Mouse (Mus musculus) T-helper 1 cell (primary cell): Measurements from ENCODE around the gene Zfp775.

ENCODE experiments used
- in situ Hi-C: fragments of 300-600 bp; cut with MboI, MseI; formaldehyde crosslinking; loops from one replicate; pipeline ENCODE4 v1.15.1; 2025; ENCODE audit warnings: high pct_unique_total_duplicates

Gene Zfp775

DNA sequence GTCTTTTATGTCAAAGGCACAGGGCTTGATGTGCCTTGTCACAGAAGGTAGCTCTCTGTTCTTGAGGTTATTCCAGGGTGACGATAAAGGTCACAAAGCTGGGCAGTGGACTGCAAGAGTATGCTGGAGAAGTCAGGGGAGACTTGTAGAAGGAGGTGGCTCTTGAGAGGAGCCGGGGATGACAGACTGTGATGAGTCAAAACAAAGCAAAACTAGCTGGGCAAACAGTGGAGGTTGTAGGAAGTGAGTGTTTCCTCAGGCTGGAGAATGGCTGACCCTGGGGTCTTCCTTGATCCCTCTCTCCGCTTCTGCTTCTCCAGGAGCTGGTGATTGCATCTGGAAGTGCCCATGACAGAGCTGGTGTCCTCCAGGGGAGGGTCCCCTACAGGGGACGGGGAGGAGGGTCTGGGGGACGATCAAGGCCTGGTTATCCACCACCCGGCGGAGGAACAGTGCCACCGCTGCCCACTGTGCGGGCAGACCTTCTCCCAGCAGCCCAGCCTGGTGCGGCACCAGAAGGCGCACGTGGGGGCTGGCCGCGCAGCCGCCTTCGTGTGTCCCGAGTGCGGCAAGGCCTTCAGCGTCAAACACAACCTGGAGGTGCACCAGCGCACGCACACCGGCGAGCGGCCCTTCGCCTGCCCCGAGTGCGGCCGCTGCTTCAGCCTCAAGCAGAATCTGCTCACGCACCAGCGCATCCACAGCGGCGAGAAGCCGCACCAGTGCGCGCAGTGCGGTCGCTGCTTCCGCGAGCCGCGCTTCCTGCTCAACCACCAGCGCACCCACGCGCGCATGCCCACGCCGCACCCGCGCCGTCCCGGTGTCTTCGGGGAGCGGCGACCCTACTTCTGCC, 27.2 kb downstream of the Zfp775 start:
- in situ Hi-C loops: no loop called here

DNA sequence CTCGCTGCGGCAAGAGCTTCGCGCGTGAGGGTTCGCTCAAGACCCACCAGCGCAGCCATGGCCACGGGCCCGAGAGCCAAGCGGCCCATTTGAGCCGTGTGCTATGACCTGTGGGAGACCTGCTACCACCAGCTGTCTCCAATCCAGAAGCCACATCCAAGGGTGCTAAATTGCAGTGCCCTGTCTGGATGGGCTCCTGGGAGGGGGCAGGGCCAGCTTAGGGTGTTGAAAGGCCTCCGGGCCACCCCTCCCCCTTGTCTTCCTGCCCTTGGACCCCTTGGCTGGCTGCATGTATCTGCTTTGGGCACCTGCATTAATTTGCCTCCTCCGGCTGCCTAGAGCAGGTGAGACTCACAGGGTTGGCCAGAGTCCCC, 27.8 kb downstream of the Zfp775 start:
- in situ Hi-C loops: loop anchor here (10.0 kb wide), 1 partner anchor 455 kb away; no protein-coding TSS in a partner anchor

DNA sequence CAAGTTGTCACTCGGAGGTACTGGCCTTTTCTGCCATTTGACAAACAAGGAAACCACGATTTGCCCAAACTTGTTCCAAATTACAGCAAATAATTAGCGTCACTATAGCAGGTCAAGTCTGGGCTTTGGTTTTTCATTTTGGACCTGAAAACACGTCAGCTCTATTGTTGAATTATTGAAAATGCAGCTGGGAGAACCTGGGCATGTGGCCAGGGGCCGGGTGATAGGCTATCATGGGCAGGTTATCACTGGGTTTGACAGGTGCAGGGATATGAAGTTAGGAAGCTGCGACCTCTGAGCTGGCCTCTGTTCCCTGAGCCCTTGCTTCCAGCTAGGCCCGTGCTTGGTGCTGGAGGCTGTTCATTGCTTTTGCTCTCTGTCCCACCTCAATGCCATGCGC, 29.0 kb downstream of the Zfp775 start:
- in situ Hi-C loops: loop anchor here (10.0 kb wide), 1 partner anchor 456 kb away; no protein-coding TSS in a partner anchor

DNA sequence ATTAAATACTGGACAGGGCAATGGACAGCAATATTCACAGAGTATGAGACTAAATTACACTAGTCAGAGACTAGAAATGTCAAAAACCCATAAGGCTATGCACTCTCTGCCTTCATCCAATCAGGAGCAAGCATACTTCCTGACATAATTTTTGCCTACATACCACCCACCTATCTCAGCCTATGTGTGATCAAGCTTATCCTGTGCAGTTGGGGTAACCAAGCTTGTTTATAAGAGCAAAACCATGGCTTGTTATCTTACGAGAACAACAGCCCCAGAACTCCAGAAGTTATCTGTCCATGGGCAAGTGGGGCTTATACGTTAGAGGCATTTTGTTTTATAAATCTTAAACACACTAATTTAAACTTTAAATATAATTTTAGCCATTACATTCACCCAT, 33.2 kb downstream of the Zfp775 start:
- in situ Hi-C loops: loop anchor here (10.0 kb wide), 1 partner anchor 460 kb away; no protein-coding TSS in a partner anchor

DNA sequence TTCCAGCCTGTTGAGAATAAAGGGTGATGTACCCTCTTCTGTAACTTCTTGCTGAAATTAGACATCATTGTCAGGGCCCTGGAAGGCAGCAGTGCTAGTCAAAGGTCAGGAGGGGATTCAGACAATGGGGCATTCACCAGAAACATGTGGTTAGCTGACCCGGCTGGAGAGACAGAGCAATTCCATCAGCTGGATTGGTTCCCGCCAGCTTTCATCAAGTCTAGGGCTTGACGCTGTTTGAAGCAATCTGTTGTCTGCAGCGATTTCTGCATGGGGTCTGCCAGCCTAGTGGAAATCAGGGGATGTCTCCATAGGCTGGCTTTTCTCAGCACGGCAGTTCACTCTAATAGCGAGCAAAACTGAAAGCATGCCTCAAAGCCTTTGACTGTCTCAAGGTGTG, 34.7 kb downstream of the Zfp775 start:
- in situ Hi-C loops: loop anchor here (10.0 kb wide), 1 partner anchor 462 kb away; no protein-coding TSS in a partner anchor

DNA sequence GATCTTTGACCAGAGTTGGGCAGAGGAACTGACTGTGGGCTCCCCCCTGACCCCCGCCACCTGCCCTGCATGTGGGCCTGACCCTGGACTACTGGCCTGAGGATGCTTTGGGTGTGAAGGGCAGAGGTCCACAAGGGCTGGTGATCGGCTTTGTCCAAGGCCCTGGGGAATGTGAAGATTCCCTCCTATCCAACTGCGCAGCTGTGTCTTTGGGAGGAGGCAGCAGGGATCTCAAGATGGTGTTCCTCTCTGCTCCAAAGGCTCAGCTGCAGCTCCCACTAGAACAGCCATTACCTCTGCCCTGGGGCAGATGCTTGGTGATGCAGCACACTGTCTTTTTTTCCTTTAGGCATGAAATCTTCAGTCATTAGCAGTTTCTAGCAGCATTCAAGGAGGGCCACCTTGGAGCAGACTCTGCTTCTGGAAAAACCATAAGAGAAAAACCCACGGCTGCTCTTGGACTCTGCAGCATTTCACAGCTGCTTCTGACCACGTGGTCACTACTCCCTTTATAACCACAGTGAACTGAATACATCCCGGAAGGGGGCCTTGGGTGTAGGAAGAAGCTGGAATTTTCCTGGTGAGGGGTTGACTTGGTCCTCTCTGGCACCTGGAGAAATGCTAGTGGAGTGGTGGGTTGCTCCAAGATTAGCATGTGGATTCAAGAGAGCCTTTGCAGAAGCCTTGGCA, 36.1 kb downstream of the Zfp775 start:
- in situ Hi-C loops: loop anchor here (10.0 kb wide), 1 partner anchor 463 kb away; no protein-coding TSS in a partner anchor

DNA sequence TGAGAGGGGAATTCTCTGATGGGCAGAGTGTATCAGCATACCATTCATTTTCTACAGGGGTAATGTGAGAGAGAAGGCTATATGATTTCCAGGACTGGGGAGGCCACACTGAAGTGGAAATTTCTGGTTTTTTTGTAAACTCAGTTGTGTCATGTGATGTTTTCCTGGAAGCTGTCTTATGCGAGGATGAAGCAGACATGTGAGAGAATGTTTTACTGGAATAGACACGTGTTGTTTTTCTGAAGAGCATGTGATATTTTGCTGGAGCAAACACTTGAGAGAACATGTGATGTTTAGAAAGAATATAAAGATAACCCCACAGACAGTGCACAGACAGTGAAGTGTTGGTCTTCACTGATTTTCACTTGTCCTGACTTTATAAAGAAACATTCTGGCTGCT, 36.7 kb downstream of the Zfp775 start:
- in situ Hi-C loops: loop anchor here (10.0 kb wide), 1 partner anchor 464 kb away; no protein-coding TSS in a partner anchor

DNA sequence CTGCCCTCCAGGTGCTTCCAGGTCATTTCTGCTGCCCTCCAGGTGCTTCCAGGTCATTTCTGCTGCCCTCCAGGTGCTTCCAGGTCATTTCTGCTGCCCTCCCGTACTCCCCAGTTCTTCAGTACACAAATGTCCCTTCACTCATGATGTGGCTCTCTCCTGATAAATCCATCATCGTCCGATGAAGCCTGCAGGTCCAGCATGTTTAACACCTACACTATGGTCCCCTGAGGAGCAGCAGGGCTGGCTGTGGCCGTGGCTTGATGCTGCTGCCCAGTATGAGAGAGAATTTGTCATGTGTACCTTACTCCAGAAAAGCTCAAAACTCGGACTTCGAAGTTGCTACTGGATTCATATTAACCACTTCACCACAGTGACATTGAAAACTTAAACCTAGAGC, 39.5 kb downstream of the Zfp775 start:
- in situ Hi-C loops: no loop called here

DNA sequence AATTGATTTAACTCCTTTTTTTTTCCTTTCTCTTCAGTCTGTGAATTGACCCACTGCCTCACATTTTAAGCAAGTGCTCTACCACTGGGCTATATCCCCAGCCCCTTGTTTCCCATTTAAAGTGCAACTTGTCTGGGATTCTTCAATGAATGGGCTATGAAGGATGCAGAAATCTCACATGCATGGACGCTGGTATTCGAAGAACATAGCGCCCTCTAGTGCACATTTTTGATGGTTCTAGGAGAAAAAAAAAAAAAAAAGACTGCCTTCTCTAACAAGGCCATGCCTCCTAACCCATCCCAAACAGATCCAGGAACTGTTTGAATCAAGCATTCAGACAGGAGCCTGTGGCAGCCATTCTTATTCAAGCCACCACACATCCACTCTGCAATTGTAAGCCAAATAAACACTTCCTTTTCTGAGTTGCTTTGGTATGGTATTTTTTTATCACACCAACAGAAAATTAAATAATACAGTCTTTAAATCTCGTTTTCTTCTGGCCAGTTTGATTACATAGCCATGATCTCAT, 41.0 kb downstream of the Zfp775 start:
- in situ Hi-C loops: no loop called here

DNA sequence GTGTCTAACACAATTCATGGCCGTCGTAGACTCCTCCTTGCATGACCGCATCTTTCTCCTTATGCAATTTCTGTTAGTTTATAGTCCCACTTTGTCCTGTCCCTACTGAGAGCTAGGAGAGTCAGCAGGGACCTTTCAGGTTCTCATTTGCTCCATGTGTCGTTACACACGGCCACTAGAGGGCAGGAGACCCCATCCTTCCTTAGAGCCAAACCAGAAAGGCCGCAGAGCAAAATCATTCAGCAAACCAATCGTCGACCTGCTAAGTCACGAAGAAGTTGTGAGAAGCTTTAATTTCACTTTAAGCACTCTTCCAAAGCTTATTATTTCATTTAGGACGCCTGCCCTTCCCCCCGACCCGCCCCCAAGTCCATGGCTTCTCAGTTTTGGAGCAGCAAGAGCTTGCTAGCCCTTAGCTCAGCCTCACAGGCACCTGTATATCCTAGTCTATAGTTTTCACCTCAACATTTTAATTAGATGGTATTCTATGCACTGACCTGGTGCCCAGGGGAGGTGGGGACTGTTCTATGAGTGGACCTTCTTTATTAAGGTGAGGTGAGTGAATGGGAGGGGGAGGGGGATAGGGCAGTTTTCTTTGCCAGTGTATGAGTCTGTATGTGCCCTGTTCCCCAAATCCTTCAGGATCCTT, 43.9 kb downstream of the Zfp775 start:
- in situ Hi-C loops: loop anchor here (5.0 kb wide), 2 partner anchors 97 to 127 kb away; partner anchors contain the start of gene Gimap3

DNA sequence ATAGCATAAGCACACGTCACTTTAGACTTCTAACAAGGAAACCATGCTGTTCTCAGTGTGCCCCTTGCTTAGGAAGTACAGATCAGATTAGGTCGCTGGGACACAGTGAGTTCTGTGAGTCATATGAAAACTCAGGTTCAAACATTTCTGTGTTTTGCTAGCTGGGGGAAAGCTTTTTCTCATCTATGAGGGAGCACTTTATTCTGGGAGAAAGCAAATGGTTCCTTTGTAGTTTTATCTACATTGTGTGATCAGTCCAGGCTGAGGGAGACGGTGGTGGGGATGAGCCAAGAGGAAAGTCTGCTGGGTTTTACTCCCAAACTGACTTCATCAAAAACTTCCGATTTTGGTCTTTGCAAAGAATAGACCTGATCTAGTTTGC, 44.4 kb downstream of the Zfp775 start:
- in situ Hi-C loops: loop anchor here (5.0 kb wide), 2 partner anchors 96 to 126 kb away; partner anchors contain the start of gene Gimap3

DNA sequence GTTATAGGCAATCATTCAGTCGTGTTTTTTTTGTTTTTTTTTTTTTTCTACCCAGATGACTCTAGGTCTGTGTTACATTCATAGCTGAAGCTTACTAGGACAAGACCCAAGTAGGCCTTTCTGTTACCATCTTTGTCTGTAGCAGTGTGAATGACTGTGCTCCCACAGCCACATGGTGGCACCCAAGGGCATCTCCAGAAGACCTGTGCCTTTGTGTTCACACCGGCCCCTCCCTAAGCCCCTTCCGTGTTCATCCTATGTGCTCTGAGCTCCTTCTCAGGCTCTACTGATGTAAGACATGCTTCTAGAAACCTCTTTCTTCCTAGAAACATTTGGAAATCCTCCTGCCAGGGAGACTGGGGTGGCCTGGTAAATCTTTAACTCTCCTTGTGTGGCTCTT, 45.1 kb downstream of the Zfp775 start, which contains the start of gene Gimap8:
Gimap8 (plus strand) TSS at position 240 of the 400 bp plus-strand sequence.
- in situ Hi-C loops: loop anchor here (5.0 kb wide), 2 partner anchors 95 to 125 kb away; partner anchors contain the start of gene Gimap3

DNA sequence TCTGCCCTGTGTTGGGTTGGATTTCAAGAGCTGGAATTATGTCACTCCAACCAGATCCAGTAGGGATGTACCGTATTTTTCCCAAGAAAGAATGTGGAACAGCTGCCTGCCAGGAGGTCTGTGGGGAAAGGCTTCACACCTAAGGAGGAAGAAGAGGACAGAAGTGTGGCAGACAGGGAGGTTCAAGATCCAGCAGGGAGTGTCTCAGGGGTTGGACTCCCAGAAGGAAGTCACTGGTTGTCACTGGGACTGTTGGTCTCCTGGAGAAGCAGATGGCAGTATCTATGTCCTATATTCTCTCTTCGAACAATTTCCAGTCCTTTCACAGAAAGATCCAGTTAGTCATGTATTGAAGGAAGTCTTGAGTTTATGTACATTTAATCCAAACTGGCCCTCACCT, 45.7 kb downstream of the Zfp775 start:
- in situ Hi-C loops: loop anchor here (5.0 kb wide), 2 partner anchors 95 to 125 kb away; partner anchors contain the start of gene Gimap3

DNA sequence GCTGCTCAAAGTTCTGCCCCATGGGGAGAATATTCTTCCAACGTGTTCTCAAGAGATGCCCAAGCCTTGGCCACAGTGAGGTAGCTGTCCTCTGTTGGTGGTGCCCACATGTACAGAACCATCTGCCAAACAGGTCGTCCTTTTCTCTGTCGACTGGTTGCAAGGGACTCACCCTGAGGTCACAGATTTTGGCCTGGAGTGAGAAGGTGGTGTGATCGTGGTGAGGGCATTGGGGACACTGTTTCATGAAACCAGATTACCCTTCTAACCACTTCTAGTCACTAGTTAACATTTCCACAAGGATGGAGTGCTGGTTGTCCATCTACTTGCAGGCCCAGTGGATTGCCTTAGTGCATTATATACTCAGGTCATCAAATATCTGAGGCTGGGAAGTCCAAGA, 46.9 kb downstream of the Zfp775 start:
- in situ Hi-C loops: loop anchor here (5.0 kb wide), 2 partner anchors 94 to 124 kb away; partner anchors contain the start of gene Gimap3

DNA sequence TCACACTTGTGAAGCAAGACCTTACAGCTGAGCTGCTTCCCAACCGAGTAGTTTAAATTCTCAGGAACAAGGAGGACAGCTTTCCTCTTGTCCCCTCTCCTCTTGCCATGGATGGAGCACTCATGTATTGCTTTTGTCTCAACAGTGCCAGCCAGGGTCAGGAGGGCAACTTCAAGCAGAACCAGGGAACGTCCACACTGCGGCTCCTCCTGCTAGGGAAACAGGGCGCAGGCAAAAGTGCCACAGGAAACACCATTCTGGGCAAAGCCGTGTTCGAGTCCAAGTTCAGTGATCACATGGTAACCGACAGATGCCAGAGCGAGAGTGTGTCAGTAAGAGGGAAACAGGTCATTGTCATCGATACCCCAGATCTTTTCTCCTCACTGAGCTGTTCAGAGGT, 48.2 kb downstream of the Zfp775 start:
- in situ Hi-C loops: no loop called here

DNA sequence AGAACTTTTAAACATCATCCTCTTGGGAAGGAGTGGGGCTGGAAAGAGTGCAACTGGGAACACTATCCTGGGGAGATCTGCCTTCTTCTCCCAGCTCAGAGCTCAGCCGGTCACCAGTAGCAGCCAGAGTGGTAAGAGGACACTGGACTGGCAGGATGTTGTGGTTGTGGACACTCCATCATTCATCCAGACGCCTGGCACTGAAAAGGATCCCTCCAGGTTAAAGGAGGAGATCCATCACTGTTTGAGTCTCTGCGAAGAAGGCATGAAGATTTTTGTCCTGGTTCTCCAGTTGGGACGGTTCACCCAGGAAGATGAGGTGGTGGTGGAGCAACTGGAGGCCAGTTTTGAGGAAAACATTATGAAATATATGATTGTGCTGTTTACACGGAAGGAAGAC, 56.9 kb downstream of the Zfp775 start:
- in situ Hi-C loops: no loop called here

DNA sequence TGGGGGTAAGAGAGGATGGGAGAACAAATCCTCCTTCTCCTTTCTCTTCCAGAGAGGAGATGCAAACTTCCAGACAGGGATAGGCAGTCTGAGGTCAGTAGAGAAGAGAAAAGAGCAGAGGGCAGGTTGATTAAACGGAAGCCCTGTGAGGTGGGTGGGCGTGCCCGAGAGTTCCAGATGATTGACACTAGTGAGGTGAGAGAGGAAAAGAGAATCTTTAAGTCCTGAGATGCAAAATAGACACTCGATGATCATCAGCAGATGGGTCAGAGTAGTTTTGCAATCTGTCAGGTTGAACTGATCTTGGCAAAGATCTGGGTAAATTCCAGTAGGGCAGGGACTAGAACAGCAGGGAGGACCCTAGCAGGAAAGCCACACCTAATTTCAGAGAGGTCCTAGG, 62.9 kb downstream of the Zfp775 start:
- in situ Hi-C loops: no loop called here

DNA sequence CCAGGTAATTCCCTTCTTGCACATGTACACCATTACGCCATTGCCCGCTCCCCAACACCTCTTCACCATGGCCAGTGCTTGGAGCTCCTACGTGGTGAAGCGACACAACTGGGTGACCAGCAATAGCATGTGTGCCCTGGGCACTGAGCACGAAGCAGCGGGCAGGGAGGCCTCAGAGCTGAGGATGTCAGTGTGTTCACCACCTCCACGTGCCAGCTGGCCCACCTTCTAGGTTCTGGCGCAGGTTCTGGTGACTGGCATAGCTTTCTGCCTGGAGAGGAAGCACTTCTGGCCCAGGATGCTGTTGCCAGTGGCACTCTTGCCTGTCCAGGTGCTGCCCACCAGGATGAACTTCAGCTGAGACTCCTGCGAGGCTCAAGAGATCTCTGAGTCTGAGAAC, 63.6 kb downstream of the Zfp775 start:
- in situ Hi-C loops: no loop called here

DNA sequence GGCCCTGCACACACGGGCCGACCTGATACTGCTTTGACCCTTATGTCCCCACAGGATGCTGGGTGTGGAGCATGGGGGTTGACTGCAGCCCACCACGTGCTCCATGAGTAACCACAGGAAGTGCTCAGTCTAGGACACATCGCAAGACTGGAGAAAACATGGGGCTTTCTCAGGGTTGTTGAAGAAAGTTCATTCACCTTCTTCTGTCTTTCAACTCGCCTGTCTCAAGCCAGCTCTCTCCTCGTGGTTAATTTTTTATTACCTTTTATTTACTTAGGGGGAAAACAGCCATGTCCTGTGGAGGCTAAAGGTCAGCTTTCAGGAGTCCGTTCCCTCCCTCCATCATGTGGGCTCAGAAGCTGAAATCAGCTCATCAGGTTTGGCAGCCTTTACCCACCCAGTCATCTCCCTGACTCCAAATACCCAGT, 64.3 kb downstream of the Zfp775 start:
- in situ Hi-C loops: no loop called here

DNA sequence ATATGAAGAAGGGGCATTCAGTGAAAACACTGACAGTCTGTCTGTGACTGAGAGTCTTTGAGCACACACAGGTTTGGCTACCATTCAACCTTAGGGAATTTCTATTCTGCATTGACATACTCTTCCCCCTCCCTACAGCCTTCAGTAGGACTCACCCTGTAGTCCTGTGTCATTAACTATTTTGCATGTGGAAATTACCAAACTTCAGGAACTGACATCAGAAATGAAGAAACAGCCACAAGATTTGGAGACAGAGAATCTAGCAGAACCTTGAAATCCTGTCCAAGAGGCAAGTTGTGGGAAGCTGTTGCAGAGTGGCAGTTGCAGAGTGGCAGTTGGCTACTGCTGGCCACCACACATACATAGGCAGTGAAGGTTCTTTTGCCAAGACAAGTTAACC, 66.2 kb downstream of the Zfp775 start:
- in situ Hi-C loops: no loop called here

DNA sequence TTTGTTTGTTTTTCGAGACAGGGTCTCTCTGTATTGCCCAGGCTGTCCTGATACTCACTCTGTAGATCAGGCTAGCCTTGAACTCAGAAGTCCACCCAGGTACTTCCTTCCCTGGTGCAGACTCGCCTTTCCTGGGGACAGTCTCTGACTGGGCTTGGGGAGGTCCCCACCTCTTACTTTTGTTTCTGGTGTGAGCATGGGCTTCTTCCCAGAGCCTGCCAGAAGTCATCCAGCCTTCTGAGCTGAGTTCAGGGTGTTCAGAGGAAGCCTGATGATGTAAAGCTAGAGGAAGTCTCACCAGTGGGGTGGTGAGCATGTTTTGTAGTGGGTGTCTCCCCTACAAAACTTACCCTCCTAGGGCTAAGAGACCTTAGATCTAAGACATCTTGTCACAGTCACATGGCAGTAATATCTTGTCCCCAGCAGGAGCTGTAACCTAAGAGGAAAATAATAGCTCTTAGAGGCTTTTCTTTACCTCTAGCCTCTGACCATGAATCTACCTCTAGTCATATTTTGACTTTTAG, 67.6 kb downstream of the Zfp775 start:
- in situ Hi-C loops: no loop called here
